Mouse (Mus musculus): ENCODE measurements around the gene 4930522H14Rik.
A peak's percentile ranks its signal among the peaks of the same experiment; 100 is the strongest.

4930522H14Rik gene

DNA sequence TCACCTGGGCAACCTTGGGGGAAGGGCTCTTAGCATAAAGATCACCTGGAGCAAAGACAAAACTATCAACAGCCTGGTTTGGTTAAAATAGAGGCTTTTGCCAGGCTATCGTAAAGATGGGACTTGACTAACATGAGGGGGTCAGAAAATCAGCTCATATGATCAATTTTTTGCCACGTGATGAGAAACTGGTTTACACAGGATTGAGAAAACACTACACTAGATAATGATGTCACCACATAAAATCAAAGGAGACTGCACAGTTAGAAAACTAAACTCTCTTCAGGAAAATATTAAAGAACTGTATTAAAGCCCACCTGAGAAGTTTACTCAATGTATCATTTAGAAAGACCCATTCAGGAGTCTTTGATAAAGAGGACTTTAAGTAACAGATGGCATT is 56.0 kb downstream of the 4930522H14Rik start:
- no peak for DNase-seq

DNA sequence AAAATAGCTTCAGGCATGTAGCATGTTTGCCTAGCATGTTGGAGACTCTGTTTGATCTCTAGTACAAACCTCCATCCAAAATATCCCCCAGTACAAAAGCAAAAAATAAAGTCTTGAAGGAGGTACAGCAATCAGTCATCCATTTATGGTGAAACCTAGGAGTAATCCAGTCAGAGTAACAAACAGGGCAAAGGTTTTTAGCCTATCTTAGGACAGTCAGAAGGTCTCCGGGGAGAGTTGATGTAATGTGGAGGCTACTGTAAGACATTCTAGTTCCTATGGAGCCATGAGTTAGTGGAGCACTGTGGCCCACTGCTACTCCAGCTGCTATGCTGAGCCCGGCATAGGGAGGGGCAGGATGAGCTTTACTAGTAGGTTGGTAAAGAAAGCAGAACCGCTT is 58.5 kb downstream of the 4930522H14Rik start:
- DNase-seq: no peak

GRCm38 (mm10) chr4:109471606-109472005 is 59.5 kb downstream of the 4930522H14Rik start:
- DNase-seq: no peak

- peak; percentile 17 for DNase-seq
Measured at GRCm38 (mm10) chr4:109467687-109468086, 63.4 kb downstream of the 4930522H14Rik start.

GRCm38 (mm10) chr4:109463892-109464291 is 67.2 kb downstream of the 4930522H14Rik start:
- DNase-seq: no peak

DNA sequence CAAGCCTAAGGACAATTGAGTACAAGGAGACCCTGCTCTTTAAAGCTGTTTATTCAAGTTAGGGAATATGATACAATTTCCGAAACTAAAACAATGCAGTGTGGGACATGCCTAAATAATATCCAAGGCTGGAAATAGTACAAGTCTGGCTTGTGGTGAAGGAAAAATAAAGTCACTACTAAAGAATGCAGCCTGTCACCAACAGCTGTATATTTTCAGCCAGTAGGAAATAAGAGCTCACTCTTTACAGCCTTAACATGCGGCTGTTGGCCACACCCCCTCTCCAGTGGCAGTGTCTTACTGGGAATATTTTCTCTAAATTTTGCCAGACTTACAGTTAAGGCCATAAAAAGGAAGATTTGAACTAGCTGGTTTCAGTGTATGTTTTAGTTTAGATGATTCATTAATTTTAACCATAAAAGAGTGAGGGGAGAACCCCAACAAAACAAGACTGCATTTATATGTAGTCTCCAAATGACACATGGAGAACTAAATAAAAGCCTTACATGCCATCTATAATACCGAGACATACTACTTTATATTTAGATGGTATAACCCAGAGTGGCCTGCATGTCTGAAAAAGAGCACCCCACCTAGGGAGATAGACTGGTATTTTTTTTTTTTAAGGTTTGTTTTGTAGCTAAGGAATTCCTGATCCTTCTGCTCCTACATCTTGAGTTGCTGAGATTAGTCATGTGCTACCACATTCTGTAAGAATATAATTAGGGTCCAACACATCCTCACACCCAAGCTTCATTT is 70.5 kb downstream of the 4930522H14Rik start:
- peak; percentile 97 for DNase-seq

GRCm38 (mm10) chr4:109456821-109457220 is 74.3 kb downstream of the 4930522H14Rik start:
- DNase-seq: peak; percentile 53

Data from heart, adult 11 months (tissue).